Mouse (Mus musculus): Measurements from ENCODE around the gene Wdr38. TPM values are rescaled to one million over a fixed set of nuclear protein-coding genes. Genes with fewer than 3 reads are reported as not detected.

Gene Wdr38
- polyA plus RNA-seq, 1 experiment from 2014 or later = 2.1 TPM

- Histone ChIP-seq H3K9ac (ENCODE audit: low read length) (no peak overlapping the region), H3K27me3 (ENCODE audit: control insufficient read depth, insufficient read depth, low read depth, low read length) (no peaks in the 10 kb centered on the region), H3K9me3 (ENCODE audit: control insufficient read depth, low read length) (no peaks in the 10 kb centered on the region), H3K4me3 (ENCODE audit: low read length) (no peak overlapping the region), H3K27ac (ENCODE audit: low read length) (no peak overlapping the region), H3K4me2 (ENCODE audit: low read depth, low read length) (no peak overlapping the region), H3K4me1 (replicated peaks; ENCODE audit: control insufficient read depth, insufficient read depth, low read length) (no peaks in the 10 kb centered on the region), H3K36me3 (ENCODE audit: control insufficient read depth, insufficient read depth, low read length) (no peaks in the 10 kb centered on the region)
- ATAC-seq (ENCODE audit: low read depth) = no peak
- WGBS = 25% methylated on average over 2 of the region's 2 CpGs
These were observed 24.1 kb upstream of the Wdr38 start for GRCm38 (mm10) chr2:38973223-38973622.

- Histone ChIP-seq H3K27ac (ENCODE audit: low read length) (no peak overlapping the region), H3K27me3 (ENCODE audit: control insufficient read depth, insufficient read depth, low read depth, low read length) (no peaks in the 10 kb centered on the region), H3K4me1 (replicated peaks; ENCODE audit: control insufficient read depth, insufficient read depth, low read length) (no peaks in the 10 kb centered on the region), H3K9me3 (ENCODE audit: control insufficient read depth, low read length) (no peaks in the 10 kb centered on the region), H3K4me3 (ENCODE audit: low read length) (no peak overlapping the region), H3K36me3 (ENCODE audit: control insufficient read depth, insufficient read depth, low read length) (no peaks in the 10 kb centered on the region), H3K9ac (ENCODE audit: low read length) (no peak overlapping the region), H3K4me2 (ENCODE audit: low read depth, low read length) (no peak overlapping the region)
- 58% methylated on average over 7 of the region's 7 CpGs for WGBS
- no peak for ATAC-seq (ENCODE audit: low read depth)
These were observed 23.6 kb upstream of the Wdr38 start for GRCm38 (mm10) chr2:38973701-38974100.

GRCm38 (mm10) chr2:38974171-38974570, 23.1 kb upstream of the Wdr38 start:
- Histone ChIP-seq H3K27me3 (ENCODE audit: control insufficient read depth, insufficient read depth, low read depth, low read length) (no peaks in the 10 kb centered on the region), H3K27ac (ENCODE audit: low read length) (no peak overlapping the region), H3K4me2 (ENCODE audit: low read depth, low read length) (no peak overlapping the region), H3K4me1 (replicated peaks; ENCODE audit: control insufficient read depth, insufficient read depth, low read length) (no peaks in the 10 kb centered on the region), H3K9me3 (ENCODE audit: control insufficient read depth, low read length) (no peaks in the 10 kb centered on the region), H3K9ac (ENCODE audit: low read length) (no peak overlapping the region), H3K4me3 (ENCODE audit: low read length) (no peak overlapping the region), H3K36me3 (ENCODE audit: control insufficient read depth, insufficient read depth, low read length) (no peaks in the 10 kb centered on the region)
- 49% methylated on average over 2 of the region's 2 CpGs for WGBS
- ATAC-seq (ENCODE audit: low read depth) = no peak

GRCm38 (mm10) chr2:38975181-38975580, 22.1 kb upstream of the Wdr38 start:
- Histone ChIP-seq H3K36me3 (ENCODE audit: control insufficient read depth, insufficient read depth, low read length) (no peaks in the 10 kb centered on the region), H3K27me3 (ENCODE audit: control insufficient read depth, insufficient read depth, low read depth, low read length) (no peaks in the 10 kb centered on the region), H3K9ac (ENCODE audit: low read length) (no peak overlapping the region), H3K27ac (ENCODE audit: low read length) (no peak overlapping the region), H3K4me3 (ENCODE audit: low read length) (no peak overlapping the region), H3K4me1 (replicated peaks; ENCODE audit: control insufficient read depth, insufficient read depth, low read length) (no peaks in the 10 kb centered on the region), H3K4me2 (ENCODE audit: low read depth, low read length) (no peak overlapping the region), H3K9me3 (ENCODE audit: control insufficient read depth, low read length) (no peaks in the 10 kb centered on the region)
- 72% methylated on average over 3 of the region's 3 CpGs for WGBS
- no peak for ATAC-seq (ENCODE audit: low read depth)

- H3K4me3 ChIP-seq (ENCODE audit: low read length) = no peak overlapping the region
- H3K27me3 ChIP-seq (ENCODE audit: control insufficient read depth, insufficient read depth, low read depth, low read length) = no peaks in the 10 kb centered on the region
- H3K9me3 ChIP-seq (ENCODE audit: control insufficient read depth, low read length) = no peaks in the 10 kb centered on the region
- no peak overlapping the region for H3K9ac ChIP-seq (ENCODE audit: low read length)
- H3K4me1 ChIP-seq (replicated peaks; ENCODE audit: control insufficient read depth, insufficient read depth, low read length) = no peaks in the 10 kb centered on the region
- no peak for ATAC-seq (ENCODE audit: low read depth)
- WGBS = 72% methylated on average over 21 of the region's 21 CpGs
- H3K27ac ChIP-seq (ENCODE audit: low read length) = no peak overlapping the region
- no peaks in the 10 kb centered on the region for H3K36me3 ChIP-seq (ENCODE audit: control insufficient read depth, insufficient read depth, low read length)
- no peak overlapping the region for H3K4me2 ChIP-seq (ENCODE audit: low read depth, low read length)
These were observed 21.1 kb upstream of the Wdr38 start for GRCm38 (mm10) chr2:38975941-38976805.

GRCm38 (mm10) chr2:38977837-38978236, 19.4 kb upstream of the Wdr38 start:
- Histone ChIP-seq H3K27ac (ENCODE audit: low read length) (no peak overlapping the region), H3K4me3 (ENCODE audit: low read length) (no peak overlapping the region), H3K9me3 (ENCODE audit: control insufficient read depth, low read length) (no peaks in the 10 kb centered on the region), H3K9ac (ENCODE audit: low read length) (no peak overlapping the region), H3K4me2 (ENCODE audit: low read depth, low read length) (no peak overlapping the region), H3K4me1 (replicated peaks; ENCODE audit: control insufficient read depth, insufficient read depth, low read length) (no peaks in the 10 kb centered on the region), H3K27me3 (ENCODE audit: control insufficient read depth, insufficient read depth, low read depth, low read length) (no peaks in the 10 kb centered on the region), H3K36me3 (ENCODE audit: control insufficient read depth, insufficient read depth, low read length) (no peaks in the 10 kb centered on the region)
- WGBS = 60% methylated on average over 4 of the region's 4 CpGs
- no peak for ATAC-seq (ENCODE audit: low read depth)

- H3K9me3 ChIP-seq (ENCODE audit: control insufficient read depth, low read length) = peaks cover 3% of the 10 kb centered on the region; the same call in 1 of the 2 replicates
- 95% methylated on average over 2 of the region's 2 CpGs for WGBS
- no peaks in the 10 kb centered on the region for H3K27me3 ChIP-seq (ENCODE audit: control insufficient read depth, insufficient read depth, low read depth, low read length)
- no peak for ATAC-seq (ENCODE audit: low read depth)
- no peak overlapping the region for H3K4me3 ChIP-seq (ENCODE audit: low read length)
- H3K9ac ChIP-seq (ENCODE audit: low read length) = no peak overlapping the region
- no peak overlapping the region for H3K4me2 ChIP-seq (ENCODE audit: low read depth, low read length)
- H3K36me3 ChIP-seq (ENCODE audit: control insufficient read depth, insufficient read depth, low read length) = no peaks in the 10 kb centered on the region
- H3K27ac ChIP-seq (ENCODE audit: low read length) = no peak overlapping the region
- H3K4me1 ChIP-seq (replicated peaks; ENCODE audit: control insufficient read depth, insufficient read depth, low read length) = no peaks in the 10 kb centered on the region
These were observed 13.8 kb upstream of the Wdr38 start for GRCm38 (mm10) chr2:38983456-38983855.

GRCm38 (mm10) chr2:38986580-38986979, 10.7 kb upstream of the Wdr38 start:
- 65% methylated on average over 3 of the region's 3 CpGs for WGBS
- peak; percentile 45; the same call in 1 of the 2 replicates for ATAC-seq (ENCODE audit: low read depth)
- Histone ChIP-seq H3K27me3 (ENCODE audit: control insufficient read depth, insufficient read depth, low read depth, low read length) (no peaks in the 10 kb centered on the region), H3K36me3 (ENCODE audit: control insufficient read depth, insufficient read depth, low read length) (no peaks in the 10 kb centered on the region), H3K9ac (ENCODE audit: low read length) (no peak overlapping the region), H3K27ac (ENCODE audit: low read length) (no peak overlapping the region), H3K4me1 (replicated peaks; ENCODE audit: control insufficient read depth, insufficient read depth, low read length) (no peaks in the 10 kb centered on the region), H3K9me3 (ENCODE audit: control insufficient read depth, low read length) (peaks cover 3% of the 10 kb centered on the region; the same call in 1 of the 2 replicates), H3K4me3 (ENCODE audit: low read length) (no peak overlapping the region), H3K4me2 (ENCODE audit: low read depth, low read length) (no peak overlapping the region)

- no peak overlapping the region for H3K9ac ChIP-seq (ENCODE audit: low read length)
- H3K9me3 ChIP-seq (ENCODE audit: control insufficient read depth, low read length) = peaks cover 3% of the 10 kb centered on the region; the same call in 1 of the 2 replicates
- H3K4me3 ChIP-seq (ENCODE audit: low read length) = no peak overlapping the region
- H3K4me2 ChIP-seq (ENCODE audit: low read depth, low read length) = no peak overlapping the region
- H3K4me1 ChIP-seq (replicated peaks; ENCODE audit: control insufficient read depth, insufficient read depth, low read length) = no peaks in the 10 kb centered on the region
- no peaks in the 10 kb centered on the region for H3K27me3 ChIP-seq (ENCODE audit: control insufficient read depth, insufficient read depth, low read depth, low read length)
- H3K27ac ChIP-seq (ENCODE audit: low read length) = no peak overlapping the region
- H3K36me3 ChIP-seq (ENCODE audit: control insufficient read depth, insufficient read depth, low read length) = no peaks in the 10 kb centered on the region
- 50% methylated on average over 1 of the region's 1 CpGs for WGBS
- ATAC-seq (ENCODE audit: low read depth) = peak; percentile 69
These were observed 9.9 kb upstream of the Wdr38 start for GRCm38 (mm10) chr2:38987371-38987770.
